Comparison of ENCODE assay signal across 14 mouse cellular contexts in the genomic region with DNA sequence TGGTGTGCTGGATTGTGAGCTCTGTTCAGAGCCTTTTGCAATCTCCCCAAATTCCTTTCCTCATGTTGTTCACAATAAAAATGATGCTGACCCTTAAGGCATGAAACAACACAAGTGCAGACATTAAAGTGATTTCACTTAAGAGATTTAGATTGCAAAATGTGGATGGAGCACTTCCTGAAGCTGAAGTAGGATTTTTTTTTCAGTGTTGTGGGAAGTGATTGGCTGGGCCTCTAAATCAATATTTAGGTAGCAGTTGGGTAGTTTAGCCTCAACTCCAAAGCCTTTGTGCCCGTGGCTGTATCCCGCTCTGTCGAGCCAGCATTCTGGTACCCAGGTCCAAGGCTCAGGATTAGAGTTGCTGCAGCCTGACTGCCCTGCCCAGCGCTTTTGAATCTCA.
DNase-seq lines count a peak whose midpoint lies in the region; ATAC-seq and TF ChIP-seq lines count a peak whose summit lies in the region.
"Had no signal": no experiment of that assay in that cellular context is flagged by ENCODE, and none has a peak within 500 bp of the region (broad histone marks: within the 10 kb centered on the region; RNA-seq: fewer than 3 reads in every experiment).

No protein-coding gene starts in this region.

- DNase-seq in heart, adult 11 months: no peak
- DNase-seq in kidney, postnatal 14 days: no peak
- DNase-seq in MEL (ENCODE audit: low read depth, low spot score): no peak
- peak; percentile 46 for DNase-seq in lung, postnatal 36 days
- DNase-seq in adipocyte (ENCODE audit: low spot score): no peak
- no peak for DNase-seq in thymus, adult 18-20 months
- DNase-seq: cerebellum, adult 2 months; liver, postnatal 0 days; right cerebral cortex, adult 18-20 months; spleen, adult 18-20 months; thymus, postnatal 4 days had no signal

- H3K36me3 ChIP-seq in heart, embryonic 12.5 days: no peaks in the 10 kb centered on the region
- H3K36me3 ChIP-seq in kidney, embryonic 15.5 days: no peaks in the 10 kb centered on the region
- peaks cover 0 to 82% of the 10 kb centered on the region in 2 experiments; a peak in 3 of 4 replicates for H3K36me3 ChIP-seq in MEL (ENCODE audit: control insufficient read depth in 1 of 2, insufficient read depth in 2 of 2, low read length in 2 of 2)

- 80% methylated on average over 4 of the region's 4 CpGs for WGBS in heart, embryonic 12.5 days
- WGBS in kidney, embryonic 15.5 days: 76% methylated on average over 4 of the region's 4 CpGs

- no peak overlapping the region for H3K4me3 ChIP-seq in heart, embryonic 12.5 days
- no peak overlapping the region for H3K4me3 ChIP-seq in kidney, embryonic 15.5 days (replicated peaks)
- no peak overlapping the region for H3K4me3 ChIP-seq in MEL (ENCODE audit: control insufficient read depth in 1 of 2, insufficient read depth in 1 of 2, low read depth in 2 of 2, low read length in 2 of 2)

- no peak for TF ChIP-seq POLR2A in MEL (IDR thresholded peaks at IDR 0.05; ENCODE audit: control insufficient read depth in 1 of 2, insufficient read depth in 1 of 2, low read depth in 1 of 2, low read length in 2 of 2, poor library complexity in 1 of 2)

- peaks cover 61% of the 10 kb centered on the region for H3K4me1 ChIP-seq in heart, embryonic 12.5 days (replicated peaks)
- H3K4me1 ChIP-seq in kidney, embryonic 15.5 days: peaks cover 56% of the 10 kb centered on the region
- peaks cover 34 to 79% of the 10 kb centered on the region in 2 experiments for H3K4me1 ChIP-seq in MEL (ENCODE audit: control insufficient read depth in 1 of 2, insufficient read depth in 2 of 2, low read length in 2 of 2)

- no peaks in the 10 kb centered on the region for H3K27me3 ChIP-seq in heart, embryonic 12.5 days (replicated peaks)
- H3K27me3 ChIP-seq in kidney, embryonic 15.5 days: no peaks in the 10 kb centered on the region
- no peaks in the 10 kb centered on the region for H3K27me3 ChIP-seq in MEL (ENCODE audit: control insufficient read depth in 1 of 2, insufficient read depth in 2 of 2, low read length in 2 of 2)

- TF ChIP-seq EP300 in MEL (IDR thresholded peaks at IDR 0.05; ENCODE audit: low read depth in 1 of 2, low read length in 2 of 2): no peak

- TF ChIP-seq RAD21 in MEL (IDR thresholded peaks at IDR 0.05; ENCODE audit: low read depth, low read length): no peak

- no peak for TF ChIP-seq CTCF in MEL (IDR thresholded peaks at IDR 0.05 in 2 of 3, conservative IDR thresholded peaks at IDR 0.05 in 1 of 3; ENCODE audit: control insufficient read depth in 1 of 3, insufficient read depth in 1 of 3, low read depth in 2 of 3, low read length in 3 of 3, poor library complexity in 1 of 3, severe bottlenecking in 1 of 3)

- ATAC-seq in heart, embryonic 12.5 days (ENCODE audit: insufficient number of reproducible peaks, low FRiP score): no peak
- no peak for ATAC-seq in kidney, embryonic 15.5 days (replicated peaks; ENCODE audit: low FRiP score)
- ATAC-seq: inflammation-experienced regulatory T-cells, adult 6 months; liver, postnatal 0 days had no signal

- no peaks in the 10 kb centered on the region for H3K9me3 ChIP-seq in heart, embryonic 12.5 days (replicated peaks)
- no peaks in the 10 kb centered on the region for H3K9me3 ChIP-seq in kidney, embryonic 15.5 days (replicated peaks)
- no peaks in the 10 kb centered on the region for H3K9me3 ChIP-seq in MEL (replicated peaks; ENCODE audit: insufficient read depth, low read length)

- H3K27ac ChIP-seq in heart, embryonic 12.5 days (ENCODE audit: poor library complexity, severe bottlenecking): peak overlapping the region; percentile 86
- peak overlapping the region; percentile 80 for H3K27ac ChIP-seq in kidney, embryonic 15.5 days
- peak overlapping the region; percentile 96 for H3K27ac ChIP-seq in MEL (ENCODE audit: control insufficient read depth, low read depth, low read length)

- H3K9ac ChIP-seq in heart, embryonic 12.5 days: no peak overlapping the region
- H3K9ac ChIP-seq in kidney, embryonic 15.5 days: no peak overlapping the region
- no peak overlapping the region for H3K9ac ChIP-seq in MEL (ENCODE audit: control insufficient read depth, low read depth, low read length, poor library complexity, severe bottlenecking)
- H3K9ac ChIP-seq: liver, postnatal 0 days had no signal

- H3K79me2 ChIP-seq in MEL (ENCODE audit: control insufficient read depth, insufficient read depth, low read length, poor library complexity): peaks cover 9% of the 10 kb centered on the region

- H3K4me2 ChIP-seq in heart, embryonic 12.5 days: no peak overlapping the region
- H3K4me2 ChIP-seq in kidney, embryonic 15.5 days: no peak overlapping the region

TF ChIP-seq in MEL, 35 proteins besides CTCF, POLR2A, EP300 and RAD21:
- TF ChIP-seq SMC3 (IDR thresholded peaks at IDR 0.05; ENCODE audit: low read depth, low read length): no peak
TF ChIP-seq in MEL: peak in this region for 0.
